Mouse (Mus musculus) lung, postnatal 0 days (tissue): ENCODE results near the gene Pik3r1.

Source experiments
- CTCF ChIP-seq: IDR thresholded peaks from 2 replicates; pipeline ENCODE4 v1.5.1; 2016; ENCODE audit warnings: antibody characterized with exemption, mild to moderate bottlenecking
- EP300 ChIP-seq: IDR thresholded peaks from 2 replicates; pipeline ENCODE4 v1.6.1; 2016; ENCODE audit warnings: antibody characterized with exemption, mild to moderate bottlenecking, control low read depth

DNA sequence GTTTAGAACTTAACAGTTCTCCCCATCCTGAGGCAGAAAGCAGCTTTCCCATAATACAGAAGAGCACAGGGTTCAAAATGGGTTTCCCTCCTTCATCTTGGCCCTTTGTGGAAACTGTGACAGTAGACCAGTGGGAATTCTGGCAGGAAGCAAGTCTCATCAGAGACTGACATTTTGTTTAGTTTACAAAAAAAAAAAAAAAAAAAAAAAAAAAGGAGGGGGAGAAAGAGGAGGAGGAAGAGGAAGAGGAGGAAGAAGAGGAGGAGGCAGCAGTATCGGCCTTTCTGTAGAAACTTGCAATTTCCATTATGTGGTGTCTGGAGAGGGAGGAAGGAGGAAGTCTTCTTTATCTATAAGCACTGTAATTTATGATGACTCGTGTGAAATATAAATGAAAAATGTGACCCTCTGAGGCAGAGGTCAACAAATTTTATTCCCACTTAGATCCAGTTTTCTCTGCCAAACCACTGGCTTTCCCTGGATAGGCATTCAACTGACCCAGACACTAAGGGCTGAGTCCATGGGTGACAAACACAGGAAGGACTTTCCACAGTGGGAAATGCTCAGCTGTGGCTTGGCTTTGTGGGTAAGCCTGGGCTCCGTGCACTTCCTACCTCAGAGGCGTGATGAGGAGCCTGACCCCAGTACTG, 28.2 kb downstream of the Pik3r1 start:
- TF ChIP-seq CTCF, result no peak
- no peak for TF ChIP-seq EP300
